Mouse (Mus musculus): ENCODE data around the gene Nrd1.

Nrd1 gene

DNA sequence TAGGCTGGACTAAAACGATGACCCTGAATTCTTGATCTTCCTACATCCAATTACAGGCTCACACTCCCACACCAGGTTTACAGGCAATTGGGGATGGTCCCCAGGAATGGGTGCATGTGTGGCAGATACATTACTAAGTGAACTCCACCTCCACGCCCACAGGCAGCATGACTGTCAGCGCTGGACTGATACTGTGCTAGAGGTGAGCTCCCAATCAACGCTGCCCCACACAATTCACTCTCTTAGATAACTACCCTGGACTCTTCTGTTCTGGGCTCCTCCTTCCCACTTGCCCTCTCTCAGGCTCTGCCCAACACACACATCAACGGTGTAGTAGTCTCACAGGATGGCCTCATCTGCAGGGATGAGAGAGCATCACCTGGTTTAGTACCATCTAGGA lies 91.9 kb downstream of the Nrd1 start:
- in situ Hi-C loops (cut with MboI, MseI), result loop anchor here (5.0 kb wide), 1 partner anchor 55 kb away; no protein-coding TSS in a partner anchor

DNA sequence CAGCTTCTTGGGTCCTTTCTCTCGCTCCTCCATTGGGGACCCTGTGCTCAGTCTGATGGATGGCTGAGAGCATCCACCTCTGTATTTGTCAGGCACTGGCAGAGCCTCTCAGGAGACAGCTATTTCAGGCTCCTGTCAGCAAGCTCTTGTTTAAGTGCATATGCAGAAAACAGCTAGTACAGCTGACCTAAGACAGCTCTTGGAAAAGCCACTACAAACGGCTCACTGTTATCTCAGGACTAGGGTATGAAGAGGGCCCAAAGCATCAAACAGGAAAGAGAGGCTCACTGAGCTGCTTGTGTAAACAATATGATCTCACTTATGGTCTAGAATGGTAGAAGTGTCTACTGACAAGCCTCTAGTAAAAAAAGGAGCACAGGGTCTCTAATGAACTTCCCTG lies 93.8 kb downstream of the Nrd1 start:
- in situ Hi-C loops (cut with MboI, MseI), result loop anchor here (5.0 kb wide), 1 partner anchor 53 kb away; no protein-coding TSS in a partner anchor

DNA sequence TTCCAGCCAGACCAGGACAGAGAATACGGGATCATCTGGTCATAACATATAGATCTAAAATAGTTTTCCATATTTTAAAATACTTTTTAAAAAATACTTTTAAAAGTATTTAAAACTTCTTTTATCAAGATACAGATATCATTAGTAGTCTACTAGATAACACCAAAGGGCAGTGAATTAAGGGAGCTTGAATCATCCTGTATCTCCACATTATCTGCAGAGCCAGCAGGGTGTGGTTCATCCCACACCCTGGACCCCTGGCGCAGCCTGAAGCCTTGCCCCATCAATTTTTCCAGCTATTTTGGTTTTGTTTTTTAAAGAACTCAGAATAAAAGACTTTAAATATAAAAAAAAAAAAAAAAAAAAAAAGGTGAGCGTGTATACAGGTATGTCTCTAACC lies 98.4 kb downstream of the Nrd1 start:
- in situ Hi-C loops (cut with MboI, MseI), result no loop called here

DNA sequence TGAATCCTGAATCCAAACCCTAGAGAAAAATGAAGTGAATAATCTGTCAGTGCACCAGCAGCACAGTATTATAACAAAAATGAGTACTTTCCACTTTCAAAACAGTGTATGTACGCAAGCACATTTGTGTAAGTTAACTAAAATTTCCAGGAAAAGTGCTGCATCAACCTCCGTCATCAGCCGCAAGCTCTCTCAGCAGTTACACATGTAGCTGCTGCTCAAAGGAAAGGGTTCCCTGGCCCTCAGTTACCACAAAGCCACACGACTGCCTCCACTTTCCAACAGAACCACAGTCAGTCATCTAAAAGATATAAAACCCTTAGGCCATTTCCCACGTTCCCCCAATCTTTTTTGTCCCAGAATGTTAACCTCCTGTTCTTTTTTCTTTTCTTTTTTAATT lies 102.1 kb downstream of the Nrd1 start:
- in situ Hi-C loops (cut with MboI, MseI), result no loop called here

DNA sequence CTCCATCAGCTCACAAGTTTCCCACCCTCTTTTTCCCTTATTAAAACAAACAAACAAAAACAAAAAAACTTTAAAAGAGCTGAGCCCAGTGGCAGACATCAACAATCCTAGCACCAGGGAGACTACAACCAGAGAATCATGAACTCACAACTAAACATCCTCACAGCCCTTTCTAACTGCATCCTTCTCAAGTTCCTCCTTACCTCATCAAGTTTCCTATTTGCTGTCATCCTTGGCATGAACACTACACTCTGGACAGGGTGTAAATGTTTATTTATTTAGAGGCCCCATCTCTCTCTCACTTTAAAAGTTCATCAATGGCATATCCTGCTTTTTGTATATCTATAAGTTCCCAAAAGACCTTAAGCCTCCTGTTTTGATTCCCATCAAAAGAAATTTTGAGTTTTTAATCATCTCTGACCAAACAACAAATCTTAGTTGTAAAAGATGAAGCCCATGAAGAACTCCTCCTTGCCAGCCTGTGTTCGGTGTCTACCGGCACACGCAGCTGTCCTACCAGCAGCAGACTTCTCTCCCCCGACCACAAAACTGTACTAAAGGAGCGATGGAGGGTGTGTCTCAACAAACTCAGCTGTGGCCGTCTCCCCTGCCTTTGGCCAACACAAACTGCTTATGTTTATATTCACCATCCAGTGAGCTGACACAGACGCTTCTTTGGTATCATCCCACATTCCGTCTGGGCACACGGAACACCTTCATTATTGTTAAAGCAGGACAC lies 102.9 kb downstream of the Nrd1 start:
- in situ Hi-C loops (cut with MboI, MseI), result no loop called here

DNA sequence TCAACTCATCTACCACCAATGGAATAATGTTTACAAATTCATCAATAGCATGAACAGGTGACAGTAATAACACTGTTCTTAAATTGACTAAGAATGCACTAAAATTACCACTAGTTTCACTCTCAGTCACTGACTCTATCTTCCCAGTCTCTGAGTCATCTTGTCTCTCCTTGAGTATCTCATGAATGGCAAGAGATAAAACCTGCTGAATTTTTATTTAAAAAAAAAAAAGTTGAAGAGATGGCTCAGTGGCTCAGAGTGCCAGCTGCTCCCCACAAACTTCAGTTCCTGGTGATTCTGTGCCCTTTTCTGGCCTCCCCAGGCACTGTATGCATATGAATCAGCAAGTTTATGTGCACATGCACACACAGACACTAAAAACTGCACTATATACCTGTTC lies 104.8 kb downstream of the Nrd1 start:
- in situ Hi-C loops (cut with MboI, MseI), result no loop called here

DNA sequence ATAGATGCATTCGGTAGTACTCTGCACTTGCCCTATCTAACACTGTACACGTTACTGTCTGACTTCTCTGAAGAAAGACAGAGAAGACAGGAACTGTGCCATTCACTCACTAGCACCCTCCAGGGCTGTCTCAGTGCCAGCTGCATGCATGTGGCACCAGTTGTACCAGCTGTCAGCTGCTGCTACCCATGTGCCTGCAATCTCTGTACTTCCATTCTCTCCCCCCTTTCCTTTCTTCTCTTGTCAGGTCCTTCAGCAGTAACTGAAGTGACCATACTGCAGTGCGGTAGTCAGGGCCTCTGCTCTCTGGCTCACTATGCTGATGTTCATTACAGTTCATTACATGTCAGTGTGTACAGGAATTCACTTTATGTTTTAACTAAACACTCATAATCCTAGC lies 105.6 kb downstream of the Nrd1 start:
- in situ Hi-C loops (cut with MboI, MseI), result no loop called here

DNA sequence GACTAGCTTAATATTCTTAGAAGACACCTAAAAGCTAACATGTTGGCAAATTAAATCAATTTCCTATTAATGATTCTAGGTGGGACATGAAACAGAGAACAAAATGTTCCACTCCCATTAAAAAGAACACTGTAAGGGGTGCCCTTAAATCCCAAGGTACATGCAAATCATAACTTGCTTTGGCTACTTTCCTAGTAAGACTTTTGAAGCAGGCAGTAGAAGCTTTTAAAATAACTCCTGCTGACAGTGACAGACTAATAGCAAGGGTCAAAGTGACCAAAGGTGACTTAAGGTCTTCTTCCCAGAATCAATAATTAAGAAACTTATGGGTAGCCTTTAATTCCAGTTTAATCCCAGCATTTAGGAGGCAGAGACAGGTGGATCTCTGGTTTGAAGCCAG lies 106.1 kb downstream of the Nrd1 start:
- in situ Hi-C loops (cut with MboI, MseI), result no loop called here

DNA sequence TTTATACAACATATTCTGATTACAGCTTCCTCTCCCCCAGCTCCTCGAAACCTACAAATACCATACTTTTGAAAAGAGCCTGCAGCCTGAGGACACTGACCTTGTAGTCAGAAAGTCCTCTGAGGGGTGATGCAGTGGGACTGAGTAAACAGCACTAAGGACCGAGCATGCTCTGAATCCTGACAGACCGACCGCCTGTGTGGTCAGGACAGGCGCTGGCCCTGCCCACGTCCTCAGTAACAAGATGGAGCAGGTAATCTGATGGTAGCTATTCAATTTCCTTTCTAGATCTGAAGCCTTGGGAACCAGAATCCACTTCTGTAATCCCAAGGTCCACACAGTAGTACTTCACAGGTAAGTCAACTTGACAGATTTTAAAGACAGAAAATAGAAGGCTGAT lies 108.6 kb downstream of the Nrd1 start:
- in situ Hi-C loops (cut with MboI, MseI), result no loop called here

DNA sequence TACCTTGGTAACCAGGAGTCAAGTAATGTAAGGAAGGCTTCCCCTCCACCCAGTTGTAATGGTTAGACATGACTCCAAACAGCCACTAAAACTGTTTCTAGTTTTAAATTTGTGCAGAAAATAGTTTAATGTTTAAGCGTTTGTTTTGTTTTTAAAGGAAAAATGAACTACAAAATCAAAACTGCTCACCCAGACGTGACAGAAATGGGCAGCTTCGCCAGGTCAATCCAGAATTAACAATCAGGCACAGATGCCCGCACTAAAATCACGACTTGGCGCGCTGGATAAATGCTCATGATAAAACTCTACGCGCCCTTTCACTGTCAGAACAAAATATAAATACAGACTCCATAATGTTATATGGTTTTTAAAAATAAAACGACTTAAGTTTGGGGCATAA lies 109.2 kb downstream of the Nrd1 start:
- in situ Hi-C loops (cut with MboI, MseI), result no loop called here

DNA sequence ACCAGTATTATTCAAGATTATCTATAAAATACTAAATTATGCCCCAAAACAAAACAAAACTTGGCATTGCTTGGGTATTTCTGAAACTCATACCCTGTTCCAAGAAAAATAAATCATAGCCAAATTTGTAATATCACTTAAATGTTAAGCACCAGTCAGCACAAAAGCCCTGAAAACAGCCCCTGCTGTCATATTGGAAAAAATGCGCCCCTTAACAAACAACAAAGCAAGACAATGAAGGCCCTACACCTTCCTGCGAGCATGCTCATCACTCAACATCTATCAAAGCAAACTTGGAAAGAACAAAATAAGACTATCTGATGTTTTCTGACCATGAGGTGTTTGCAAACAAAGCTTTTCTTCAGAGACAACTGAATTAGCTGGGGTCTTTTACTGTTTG lies 110.5 kb downstream of the Nrd1 start:
- in situ Hi-C loops (cut with MboI, MseI), result no loop called here
